Mouse (Mus musculus) CH12.LX (cell line): ENCODE measurements at regions not wholly inside any gene's neighbourhood (a gene's known extent, or its start where the extent isn't known, plus 50 kb on each side); places are given as distances from the start of the nearest gene placed in this dataset.

Experiments used
- DNase-seq: peaks from one replicate; pipeline ENCODE4 v3.0.0-alpha.2; 2013; ENCODE audit errors: extremely low read depth
- H3K27ac ChIP-seq: 2 replicates; pipeline ENCODE4 v1.5.1; 2012; ENCODE audit warnings: low read depth, mild to moderate bottlenecking, control low read depth, moderate library complexity; ENCODE audit not compliant: insufficient read depth
- H3K27me3 ChIP-seq: replicated peaks from 2 replicates; pipeline ENCODE3; 2012; ENCODE audit warnings: inconsistent platforms
- H3K36me3 ChIP-seq, 2 experiments: replicated peaks in 1 of 2; 2 replicates each; pipeline versions ENCODE3 to v1.6.1; 2012; ENCODE audit warnings: inconsistent platforms in 1 of 2, low read length in 1 of 2, mild to moderate bottlenecking in 1 of 2, mixed read lengths in 1 of 2, moderate library complexity in 1 of 2; ENCODE audit not compliant: control insufficient read depth in 1 of 2, insufficient read depth in 1 of 2
- H3K4me1 ChIP-seq, 2 experiments: 2 replicates each; pipeline ENCODE4 v1.6.1; 2012; ENCODE audit warnings: inconsistent platforms in 1 of 2, moderate library complexity in 1 of 2; ENCODE audit not compliant: insufficient read depth in 2 of 2, control insufficient read depth in 1 of 2
- H3K4me2 ChIP-seq: 2 replicates; pipeline ENCODE4 v1.6.1; 2012; ENCODE audit warnings: low read depth, mild to moderate bottlenecking, control low read depth; ENCODE audit not compliant: poor library complexity, insufficient read depth, severe bottlenecking
- H3K4me3 ChIP-seq, 3 experiments: fragments of 150-350 bp in 1 of 3; sonication (generic) in 1 of 3; replicated peaks in 1 of 3; 2 replicates each; pipeline versions ENCODE3 to v1.5.1; 2011 to 2012; ENCODE audit warnings: low read depth in 2 of 3, low read length in 2 of 3, mild to moderate bottlenecking in 2 of 3, moderate library complexity in 2 of 3, control low read depth in 1 of 3, improper control_type of control experiment in 1 of 3, inconsistent platforms in 1 of 3, mixed read lengths in 1 of 3; ENCODE audit not compliant: poor library complexity in 1 of 3
- H3K79me2 ChIP-seq: replicated peaks from 2 replicates; pipeline ENCODE4 v1.6.1; 2012; ENCODE audit warnings: mild to moderate bottlenecking, moderate library complexity; ENCODE audit not compliant: control insufficient read depth, poor library complexity, insufficient read depth, severe bottlenecking; ENCODE audit errors: extremely low read depth
- H3K9ac ChIP-seq: 2 replicates; pipeline ENCODE4 v1.6.1; 2012; ENCODE audit warnings: low read depth, mild to moderate bottlenecking, control low read depth, moderate library complexity; ENCODE audit not compliant: insufficient read depth
- H3K9me3 ChIP-seq: replicated peaks from 2 replicates; pipeline ENCODE3; 2012; ENCODE audit warnings: low read length, inconsistent platforms, mixed read lengths
- CHD2 ChIP-seq: IDR thresholded peaks from 2 replicates; pipeline ENCODE4 v1.6.1; 2011; ENCODE audit warnings: low read length, improper control_type of control experiment
- CTCF ChIP-seq, 2 experiments: IDR thresholded peaks in 1 of 2; conservative IDR thresholded peaks in 1 of 2; 2 replicates each; pipeline ENCODE4 v1.5.1; 2011 to 2012; ENCODE audit warnings: low read depth in 2 of 2, low read length in 2 of 2, improper control_type of control experiment in 1 of 2, inconsistent platforms in 1 of 2, mild to moderate bottlenecking in 1 of 2, moderate library complexity in 1 of 2
- EP300 ChIP-seq: IDR thresholded peaks from 2 replicates; pipeline ENCODE4 v1.6.1; 2011; ENCODE audit warnings: low read length, improper control_type of control experiment
- GABPA ChIP-seq: IDR thresholded peaks from 2 replicates; pipeline ENCODE4 v1.6.1; 2012; ENCODE audit warnings: low read depth, low read length, improper control_type of control experiment, inconsistent platforms; ENCODE audit not compliant: insufficient replicate concordance
- JUN ChIP-seq: IDR thresholded peaks from 2 replicates; pipeline ENCODE4 v1.6.1; 2011; ENCODE audit warnings: low read depth, mild to moderate bottlenecking, low read length, improper control_type of control experiment, moderate library complexity; ENCODE audit not compliant: insufficient read depth
- POLR2A ChIP-seq: IDR thresholded peaks from 2 replicates; pipeline ENCODE4 v1.6.1; 2011; ENCODE audit warnings: low read depth, mild to moderate bottlenecking, improper control_type of control experiment, low read length
- RAD21 ChIP-seq: IDR thresholded peaks from 2 replicates; pipeline ENCODE4 v1.6.1; 2011; ENCODE audit warnings: low read depth, mild to moderate bottlenecking, low read length, improper control_type of control experiment, moderate library complexity
- RCOR1 ChIP-seq: conservative IDR thresholded peaks from 2 replicates; pipeline ENCODE4 v1.6.1; 2012; ENCODE audit warnings: low read depth, mild to moderate bottlenecking, inconsistent platforms, low read length, improper control_type of control experiment
- UBTF ChIP-seq: IDR thresholded peaks from 2 replicates; pipeline ENCODE4 v1.6.1; 2012; ENCODE audit warnings: low read depth, mild to moderate bottlenecking, inconsistent platforms, low read length, improper control_type of control experiment, moderate library complexity
- ZC3H11A ChIP-seq: IDR thresholded peaks from 2 replicates; pipeline ENCODE4 v1.6.1; 2012; ENCODE audit warnings: low read depth, mild to moderate bottlenecking, inconsistent platforms, low read length, improper control_type of control experiment
- dilution Hi-C: fragments of 300-500 bp; cut with MboI; formaldehyde crosslinking; loops from 2 replicates; pipeline ENCODE4 v1.14.3; 2020; ENCODE audit warnings: low sequenced_read_pairs; ENCODE audit not compliant: extremely low pct_unique_long_range_greater_than_20kb, extremely low pct_ligation_motif_present
- in situ Hi-C: fragments of 300-500 bp; cut with MboI; formaldehyde crosslinking; loops from 3 replicates; pipeline ENCODE4 v1.14.3; 2019; ENCODE audit warnings: low sequenced_read_pairs, low pct_ligation_motif_present, low pct_unique_long_range_greater_than_20kb, mixed read lengths

DNA sequence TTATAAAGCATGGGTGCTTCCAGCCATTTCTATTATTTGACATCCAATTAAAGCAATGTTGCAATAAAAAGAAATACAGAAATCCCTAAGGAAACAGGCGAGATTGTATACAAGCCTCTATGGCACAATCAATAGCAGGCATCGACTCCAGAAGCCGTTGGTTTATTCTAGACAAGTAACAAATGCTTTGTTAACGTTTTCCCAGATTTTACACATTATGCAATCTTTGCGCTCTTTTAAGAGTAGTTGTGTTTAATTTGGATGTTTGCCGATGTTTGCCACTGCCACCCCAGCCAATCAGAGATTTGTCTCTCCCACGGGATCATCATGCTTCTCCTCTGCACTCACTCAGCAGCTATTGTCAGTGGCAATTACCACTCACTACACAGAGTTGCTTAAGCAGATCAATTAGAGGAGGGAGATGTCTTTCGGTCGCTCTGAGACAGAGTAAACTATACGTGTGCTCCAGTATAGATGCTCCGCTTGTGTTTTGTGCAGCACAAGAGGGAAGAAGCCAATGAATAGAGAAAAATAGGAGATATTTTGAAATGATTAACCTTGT, 839.5 kb upstream of the Tenm2 start:
- H3K79me2 ChIP-seq, result no peaks in the 10 kb centered on the region
- no peak overlapping the region for H3K4me3 ChIP-seq
- dilution Hi-C loops, result no loop called here
- no peak overlapping the region for H3K4me2 ChIP-seq
- H3K27me3 ChIP-seq, result no peaks in the 10 kb centered on the region
- no peak for TF ChIP-seq UBTF
- TF ChIP-seq CHD2, result no peak
- no peak for TF ChIP-seq CTCF (conservative IDR thresholded peaks at IDR 0.05 in 1 of 2, IDR thresholded peaks at IDR 0.05 in 1 of 2; ENCODE audit: low read depth in 2 of 2, low read length in 2 of 2)
- TF ChIP-seq POLR2A, result no peak
- TF ChIP-seq RCOR1, result no peak
- TF ChIP-seq ZC3H11A, result no peak
- no peaks in the 10 kb centered on the region for H3K4me1 ChIP-seq
- H3K9ac ChIP-seq, result no peak overlapping the region
- in situ Hi-C loops, result no loop called here
- no peaks in the 10 kb centered on the region for H3K36me3 ChIP-seq
- no peak overlapping the region for H3K27ac ChIP-seq
- DNase-seq, result no peak
- H3K9me3 ChIP-seq, result peaks cover 37% of the 10 kb centered on the region

- Histone ChIP-seq H3K9me3 (peaks cover 40% of the 10 kb centered on the region), H3K4me1 (no peaks in the 10 kb centered on the region), H3K79me2 (no peaks in the 10 kb centered on the region), H3K36me3 (no peaks in the 10 kb centered on the region), H3K9ac (no peak overlapping the region), H3K27me3 (no peaks in the 10 kb centered on the region), H3K4me2 (no peak overlapping the region), H3K4me3 (no peak overlapping the region), H3K27ac (no peak overlapping the region)
- TF ChIP-seq JUN, result no peak
- TF ChIP-seq POLR2A, result no peak
- no peak for TF ChIP-seq EP300
- in situ Hi-C loops (no loop called here), dilution Hi-C loops (no loop called here)
- DNase-seq, result no peak
These were observed 833.9 kb upstream of the Tenm2 start for GRCm38 (mm10) chr11:38069635-38070034.

DNA sequence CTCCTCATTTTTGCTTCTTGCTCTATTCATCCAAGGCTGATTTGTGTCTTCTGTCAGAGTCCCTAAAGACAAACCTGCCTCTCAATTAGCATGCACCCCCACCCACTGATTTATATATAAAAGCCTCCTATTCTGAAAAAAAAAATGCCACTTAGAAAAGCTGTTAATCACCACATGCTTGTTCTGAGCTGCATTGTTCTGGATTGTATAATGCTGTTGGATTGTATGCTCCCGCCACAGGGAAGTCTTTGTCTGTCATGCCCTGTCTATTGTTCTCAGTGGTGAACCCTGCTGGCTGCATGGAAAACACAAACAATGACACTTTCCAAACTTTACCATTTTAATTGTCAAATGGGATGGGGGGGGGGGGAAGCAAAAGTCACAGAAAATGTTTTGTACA, 831.9 kb upstream of the Tenm2 start:
- H3K27me3 ChIP-seq, result no peaks in the 10 kb centered on the region
- H3K4me3 ChIP-seq, result no peak overlapping the region
- H3K9ac ChIP-seq, result no peak overlapping the region
- no peak for DNase-seq
- H3K79me2 ChIP-seq, result no peaks in the 10 kb centered on the region
- no peak overlapping the region for H3K27ac ChIP-seq
- TF ChIP-seq GABPA (no peak), RAD21 (no peak)
- dilution Hi-C loops, result no loop called here
- H3K9me3 ChIP-seq, result peaks cover 34% of the 10 kb centered on the region
- H3K36me3 ChIP-seq, result no peaks in the 10 kb centered on the region
- no peak overlapping the region for H3K4me2 ChIP-seq
- in situ Hi-C loops, result no loop called here
- H3K4me1 ChIP-seq, result no peaks in the 10 kb centered on the region
